Mouse (Mus musculus): Measurements from ENCODE around the gene Gpr19. TPM values are rescaled to one million over a fixed set of nuclear protein-coding genes. Genes with fewer than 3 reads are reported as not detected.
A peak's percentile ranks its signal among the peaks of the same experiment; 100 is the strongest.

Gpr19 gene
- polyA plus RNA-seq, 1 experiment from 2014 or later: 11.1 TPM

GRCm38 (mm10) chr6:134932486-134933206 is 34.3 kb upstream of the Gpr19 start:
- H3K27ac ChIP-seq (ENCODE audit: low read depth): no peak overlapping the region
- peaks cover 13% of the 10 kb centered on the region for H3K4me1 ChIP-seq (replicated peaks; ENCODE audit: control insufficient read depth, insufficient read depth, low read length)
- H3K27me3 ChIP-seq (replicated peaks; ENCODE audit: control insufficient read depth, insufficient read depth, low read length): no peaks in the 10 kb centered on the region
- H3K36me3 ChIP-seq (ENCODE audit: control insufficient read depth, insufficient read depth, low read length): no peaks in the 10 kb centered on the region
- DNase-seq (ENCODE audit: low spot score) (no peak), ATAC-seq (replicated peaks; ENCODE audit: low FRiP score, low TSS enrichment, low read depth) (no peak)
- no peak overlapping the region for H3K9ac ChIP-seq (ENCODE audit: low read length)
- 59% methylated on average over 12 of the region's 12 CpGs for WGBS
- H3K4me3 ChIP-seq (ENCODE audit: low read depth, low read length): no peak overlapping the region
- H3K9me3 ChIP-seq (ENCODE audit: control insufficient read depth, low read length): no peaks in the 10 kb centered on the region
- H3K4me2 ChIP-seq (ENCODE audit: low read length): peak overlapping the region; percentile 15; the same call in 1 of the 2 replicates

- Histone ChIP-seq H3K9me3 (ENCODE audit: control insufficient read depth, low read length) (no peaks in the 10 kb centered on the region), H3K27me3 (replicated peaks; ENCODE audit: control insufficient read depth, insufficient read depth, low read length) (no peaks in the 10 kb centered on the region), H3K4me1 (replicated peaks; ENCODE audit: control insufficient read depth, insufficient read depth, low read length) (peaks cover 13% of the 10 kb centered on the region), H3K9ac (ENCODE audit: low read length) (no peak overlapping the region), H3K4me2 (ENCODE audit: low read length) (no peak overlapping the region), H3K36me3 (ENCODE audit: control insufficient read depth, insufficient read depth, low read length) (no peaks in the 10 kb centered on the region), H3K27ac (ENCODE audit: low read depth) (no peak overlapping the region), H3K4me3 (ENCODE audit: low read depth, low read length) (no peak overlapping the region)
- ATAC-seq (replicated peaks; ENCODE audit: low FRiP score, low TSS enrichment, low read depth) (no peak), DNase-seq (ENCODE audit: low spot score) (no peak)
- 80% methylated on average over 3 of the region's 3 CpGs for WGBS
These were observed 32.8 kb upstream of the Gpr19 start for GRCm38 (mm10) chr6:134931146-134931545.

GRCm38 (mm10) chr6:134930383-134930782 is 32.0 kb upstream of the Gpr19 start:
- ATAC-seq (replicated peaks; ENCODE audit: low FRiP score, low TSS enrichment, low read depth) (no peak), DNase-seq (ENCODE audit: low spot score) (no peak)
- H3K9me3 ChIP-seq (ENCODE audit: control insufficient read depth, low read length): no peaks in the 10 kb centered on the region
- WGBS: 88% methylated on average over 7 of the region's 7 CpGs
- H3K9ac ChIP-seq (ENCODE audit: low read length): no peak overlapping the region
- no peaks in the 10 kb centered on the region for H3K36me3 ChIP-seq (ENCODE audit: control insufficient read depth, insufficient read depth, low read length)
- no peaks in the 10 kb centered on the region for H3K27me3 ChIP-seq (replicated peaks; ENCODE audit: control insufficient read depth, insufficient read depth, low read length)
- H3K4me1 ChIP-seq (replicated peaks; ENCODE audit: control insufficient read depth, insufficient read depth, low read length): peaks cover 13% of the 10 kb centered on the region
- H3K4me3 ChIP-seq (ENCODE audit: low read depth, low read length): peak overlapping the region; percentile 58; the same call in 1 of the 2 replicates
- no peak overlapping the region for H3K27ac ChIP-seq (ENCODE audit: low read depth)
- H3K4me2 ChIP-seq (ENCODE audit: low read length): peak overlapping the region; percentile 94

- H3K4me1 ChIP-seq (replicated peaks; ENCODE audit: control insufficient read depth, insufficient read depth, low read length): peaks cover 13% of the 10 kb centered on the region
- H3K36me3 ChIP-seq (ENCODE audit: control insufficient read depth, insufficient read depth, low read length): no peaks in the 10 kb centered on the region
- H3K27me3 ChIP-seq (replicated peaks; ENCODE audit: control insufficient read depth, insufficient read depth, low read length): no peaks in the 10 kb centered on the region
- no peaks in the 10 kb centered on the region for H3K9me3 ChIP-seq (ENCODE audit: control insufficient read depth, low read length)
- H3K27ac ChIP-seq (ENCODE audit: low read depth): no peak overlapping the region
- peak overlapping the region; percentile 94 for H3K4me2 ChIP-seq (ENCODE audit: low read length)
- H3K9ac ChIP-seq (ENCODE audit: low read length): peak overlapping the region; percentile 85
- WGBS: 43% methylated on average over 4 of the region's 4 CpGs
- H3K4me3 ChIP-seq (ENCODE audit: low read depth, low read length): peak overlapping the region; percentile 58
- DNase-seq (ENCODE audit: low spot score) (no peak), ATAC-seq (replicated peaks; ENCODE audit: low FRiP score, low TSS enrichment, low read depth) (no peak)
These were observed 31.5 kb upstream of the Gpr19 start for GRCm38 (mm10) chr6:134929926-134930325.

GRCm38 (mm10) chr6:134928889-134929310 is 30.5 kb upstream of the Gpr19 start:
- Histone ChIP-seq H3K27ac (ENCODE audit: low read depth) (peak overlapping the region; percentile 100), H3K4me2 (ENCODE audit: low read length) (peak overlapping the region; percentile 94), H3K4me1 (replicated peaks; ENCODE audit: control insufficient read depth, insufficient read depth, low read length) (peaks cover 16% of the 10 kb centered on the region), H3K9me3 (ENCODE audit: control insufficient read depth, low read length) (no peaks in the 10 kb centered on the region), H3K4me3 (ENCODE audit: low read depth, low read length) (peak overlapping the region; percentile 58), H3K36me3 (ENCODE audit: control insufficient read depth, insufficient read depth, low read length) (peaks cover 5% of the 10 kb centered on the region), H3K9ac (ENCODE audit: low read length) (peak overlapping the region; percentile 85), H3K27me3 (replicated peaks; ENCODE audit: control insufficient read depth, insufficient read depth, low read length) (no peaks in the 10 kb centered on the region)
- DNase-seq (ENCODE audit: low spot score) (peak; percentile 79), ATAC-seq (replicated peaks; ENCODE audit: low FRiP score, low TSS enrichment, low read depth) (peak; percentile 59)
- WGBS: under 1% methylated on average over 15 of the region's 15 CpGs

GRCm38 (mm10) chr6:134928096-134928888 is 29.9 kb upstream of the Gpr19 start:
- peak overlapping the region; percentile 94 for H3K4me2 ChIP-seq (ENCODE audit: low read length)
- WGBS: under 1% methylated on average over 63 of the region's 63 CpGs
- peak; percentile 91 for DNase-seq (ENCODE audit: low spot score)
- H3K9ac ChIP-seq (ENCODE audit: low read length): peak overlapping the region; percentile 85
- no peaks in the 10 kb centered on the region for H3K27me3 ChIP-seq (replicated peaks; ENCODE audit: control insufficient read depth, insufficient read depth, low read length)
- H3K4me3 ChIP-seq (ENCODE audit: low read depth, low read length): peak overlapping the region; percentile 58
- H3K36me3 ChIP-seq (ENCODE audit: control insufficient read depth, insufficient read depth, low read length): peaks cover 10% of the 10 kb centered on the region
- H3K27ac ChIP-seq (ENCODE audit: low read depth): peak overlapping the region; percentile 100
- H3K9me3 ChIP-seq (ENCODE audit: control insufficient read depth, low read length): no peaks in the 10 kb centered on the region
- H3K4me1 ChIP-seq (replicated peaks; ENCODE audit: control insufficient read depth, insufficient read depth, low read length): peaks cover 22% of the 10 kb centered on the region
- ATAC-seq (replicated peaks; ENCODE audit: low FRiP score, low TSS enrichment, low read depth): peak; percentile 89

GRCm38 (mm10) chr6:134927595-134928095 is 29.3 kb upstream of the Gpr19 start:
- peak overlapping the region; percentile 58 for H3K4me3 ChIP-seq (ENCODE audit: low read depth, low read length)
- ATAC-seq (replicated peaks; ENCODE audit: low FRiP score, low TSS enrichment, low read depth): peak; percentile 4; the same call in 1 of the 2 replicates

GRCm38 (mm10) chr6:134926803-134927594 is 28.6 kb upstream of the Gpr19 start:
- Histone ChIP-seq H3K4me1 (replicated peaks; ENCODE audit: control insufficient read depth, insufficient read depth, low read length) (peaks cover 27% of the 10 kb centered on the region), H3K4me2 (ENCODE audit: low read length) (peak overlapping the region; percentile 94), H3K4me3 (ENCODE audit: low read depth, low read length) (peak overlapping the region; percentile 58), H3K9ac (ENCODE audit: low read length) (peak overlapping the region; percentile 85), H3K36me3 (ENCODE audit: control insufficient read depth, insufficient read depth, low read length) (peaks cover 15% of the 10 kb centered on the region), H3K9me3 (ENCODE audit: control insufficient read depth, low read length) (no peaks in the 10 kb centered on the region), H3K27ac (ENCODE audit: low read depth) (peak overlapping the region; percentile 100), H3K27me3 (replicated peaks; ENCODE audit: control insufficient read depth, insufficient read depth, low read length) (no peaks in the 10 kb centered on the region)
- peak; percentile 37; the same call in 1 of the 2 replicates for ATAC-seq (replicated peaks; ENCODE audit: low FRiP score, low TSS enrichment, low read depth)
- peak; percentile 86 for DNase-seq (ENCODE audit: low spot score)
- WGBS: under 1% methylated on average over 63 of the region's 63 CpGs

More at GRCm38 (mm10) chr6:134927595-134928095, 29.3 kb upstream of the Gpr19 start:
- peaks cover 12% of the 10 kb centered on the region for H3K36me3 ChIP-seq (ENCODE audit: control insufficient read depth, insufficient read depth, low read length)
- no peak for DNase-seq (ENCODE audit: low spot score)
- peak overlapping the region; percentile 85 for H3K9ac ChIP-seq (ENCODE audit: low read length)
- no peaks in the 10 kb centered on the region for H3K27me3 ChIP-seq (replicated peaks; ENCODE audit: control insufficient read depth, insufficient read depth, low read length)
- peaks cover 24% of the 10 kb centered on the region for H3K4me1 ChIP-seq (replicated peaks; ENCODE audit: control insufficient read depth, insufficient read depth, low read length)
- peak overlapping the region; percentile 100 for H3K27ac ChIP-seq (ENCODE audit: low read depth)
- WGBS: 2% methylated on average over 13 of the region's 13 CpGs
- peak overlapping the region; percentile 94 for H3K4me2 ChIP-seq (ENCODE audit: low read length)
- H3K9me3 ChIP-seq (ENCODE audit: control insufficient read depth, low read length): no peaks in the 10 kb centered on the region
